Mouse (Mus musculus): ENCODE measurements around the gene Sspn. TPM values are rescaled to one million over a fixed set of nuclear protein-coding genes. Genes with fewer than 3 reads are reported as not detected.

The Sspn gene
- polyA plus RNA-seq, 1 experiment = 16.8 TPM

DNA sequence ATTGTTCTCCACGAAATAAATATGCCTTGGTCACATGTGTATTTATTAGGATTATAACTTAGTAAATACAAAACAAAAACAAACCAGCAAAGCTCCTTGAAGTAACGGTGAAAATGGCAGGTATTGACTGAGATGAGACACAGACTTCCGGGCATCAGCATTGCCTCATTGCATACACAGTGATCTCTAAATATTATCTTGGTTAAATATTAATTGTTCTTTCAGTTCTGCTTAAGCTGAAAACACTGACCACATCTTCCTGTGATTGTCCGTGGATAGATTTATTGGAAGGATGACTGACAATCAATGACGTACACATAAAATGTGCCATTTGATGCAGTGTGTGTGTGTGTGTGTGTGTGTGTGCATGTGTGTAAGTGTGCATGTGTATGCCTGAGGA, 13.2 kb upstream of the Sspn start:
- Histone ChIP-seq H3K27me3 (ENCODE audit: control insufficient read depth, insufficient read depth, insufficient read length) (no peaks in the 10 kb centered on the region), H3K36me3 (ENCODE audit: control insufficient read depth, insufficient read depth) (no peaks in the 10 kb centered on the region), H3K4me3 (no peak overlapping the region), H3ac (ENCODE audit: control insufficient read depth, insufficient read length) (no peak overlapping the region), H3K79me2 (ENCODE audit: control insufficient read depth, insufficient read depth) (no peaks in the 10 kb centered on the region), H3K4me2 (ENCODE audit: low read depth) (no peak overlapping the region)
- no peak for TF ChIP-seq MYOD1 (IDR thresholded peaks at IDR 0.05; ENCODE audit: control insufficient read depth in 1 of 3, insufficient read length in 2 of 3, low read depth in 2 of 3)
- no peak for TF ChIP-seq REST (IDR thresholded peaks at IDR 0.05; ENCODE audit: insufficient read depth, insufficient read length)
- no peak for TF ChIP-seq SRF (IDR thresholded peaks at IDR 0.05; ENCODE audit: control insufficient read depth, insufficient read length, low read depth)
- TF ChIP-seq TCF3 (IDR thresholded peaks at IDR 0.05; ENCODE audit: insufficient read length, low read depth) = no peak
- no peak for TF ChIP-seq USF1 (IDR thresholded peaks at IDR 0.05; ENCODE audit: low read depth)
- no peak for TF ChIP-seq TCF12 (IDR thresholded peaks at IDR 0.05; ENCODE audit: insufficient read depth, poor library complexity, severe bottlenecking)
- no peak for TF ChIP-seq MAX (IDR thresholded peaks at IDR 0.05; ENCODE audit: low read depth)
- TF ChIP-seq POLR2A (IDR thresholded peaks at IDR 0.05; ENCODE audit: insufficient read length, low read depth) = no peak
- no peak for TF ChIP-seq MYOG (IDR thresholded peaks at IDR 0.05; ENCODE audit: control insufficient read depth in 1 of 3, insufficient read depth in 1 of 3, insufficient read length in 2 of 3, low read depth in 2 of 3)
- no peak for TF ChIP-seq E2F4 (IDR thresholded peaks at IDR 0.05; ENCODE audit: insufficient read depth)
- no peak for TF ChIP-seq POLR2AphosphoS2 (IDR thresholded peaks at IDR 0.05; ENCODE audit: insufficient read length, low read depth)
- no peak for TF ChIP-seq CEBPB (IDR thresholded peaks at IDR 0.05; ENCODE audit: insufficient read depth, poor library complexity, severe bottlenecking)

- Histone ChIP-seq H3K4me2 (ENCODE audit: low read depth) (no peak overlapping the region), H3K36me3 (ENCODE audit: control insufficient read depth, insufficient read depth) (no peaks in the 10 kb centered on the region), H3K79me2 (ENCODE audit: control insufficient read depth, insufficient read depth) (no peaks in the 10 kb centered on the region), H3K4me3 (no peak overlapping the region), H3K27me3 (ENCODE audit: control insufficient read depth, insufficient read depth, insufficient read length) (no peaks in the 10 kb centered on the region), H3ac (ENCODE audit: control insufficient read depth, insufficient read length) (no peak overlapping the region)
- TF ChIP-seq TCF3 (IDR thresholded peaks at IDR 0.05; ENCODE audit: insufficient read length, low read depth) (no peak), POLR2AphosphoS2 (IDR thresholded peaks at IDR 0.05; ENCODE audit: insufficient read length, low read depth) (no peak), CEBPB (IDR thresholded peaks at IDR 0.05; ENCODE audit: insufficient read depth, poor library complexity, severe bottlenecking) (no peak), MAX (IDR thresholded peaks at IDR 0.05; ENCODE audit: low read depth) (no peak), MYOG (IDR thresholded peaks at IDR 0.05; ENCODE audit: control insufficient read depth in 1 of 3, insufficient read depth in 1 of 3, insufficient read length in 2 of 3, low read depth in 2 of 3) (no peak), SRF (IDR thresholded peaks at IDR 0.05; ENCODE audit: control insufficient read depth, insufficient read length, low read depth) (no peak), USF1 (IDR thresholded peaks at IDR 0.05; ENCODE audit: low read depth) (no peak), E2F4 (IDR thresholded peaks at IDR 0.05; ENCODE audit: insufficient read depth) (no peak), REST (IDR thresholded peaks at IDR 0.05; ENCODE audit: insufficient read depth, insufficient read length) (no peak), MYOD1 (IDR thresholded peaks at IDR 0.05; ENCODE audit: control insufficient read depth in 1 of 3, insufficient read length in 2 of 3, low read depth in 2 of 3) (no peak), TCF12 (IDR thresholded peaks at IDR 0.05; ENCODE audit: insufficient read depth, poor library complexity, severe bottlenecking) (no peak)
Observed at GRCm38 (mm10) chr6:145923594-145923993, 7.8 kb upstream of the Sspn start.

DNA sequence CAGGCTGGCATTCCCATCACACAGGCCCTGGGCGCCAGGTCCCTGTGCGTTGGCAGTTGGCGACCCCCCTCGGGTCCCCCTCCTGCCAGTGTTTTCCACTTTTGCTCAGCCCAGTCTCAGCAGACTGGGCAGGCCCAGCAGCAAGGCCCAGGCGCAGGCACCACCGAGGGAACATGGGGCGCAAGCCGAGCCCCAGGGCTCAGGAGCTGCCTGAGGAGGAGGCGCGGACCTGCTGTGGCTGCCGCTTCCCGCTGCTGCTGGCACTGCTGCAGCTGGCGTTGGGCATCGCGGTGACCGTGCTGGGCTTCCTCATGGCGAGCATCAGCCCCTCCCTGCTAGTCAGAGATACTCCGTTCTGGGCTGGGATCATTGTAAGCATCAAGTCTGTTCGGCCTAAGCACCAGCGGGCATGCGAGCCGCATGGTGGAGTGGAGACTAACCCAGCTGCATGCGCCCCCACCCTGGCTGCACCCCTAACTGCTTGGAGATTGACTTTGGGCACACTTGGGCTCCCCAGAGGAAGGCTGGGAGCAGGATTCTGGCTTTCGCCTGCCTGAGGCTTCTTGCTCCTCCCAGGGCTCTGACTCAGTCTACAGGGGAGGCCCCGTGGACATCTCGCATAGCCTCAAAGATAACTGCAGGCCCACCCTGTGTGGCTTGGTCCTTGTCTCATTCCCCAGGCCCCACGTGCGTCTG, 2.7 kb downstream of the Sspn start:
- Histone ChIP-seq H3K4me3 (peak overlapping the region; percentile 34), H3K36me3 (ENCODE audit: control insufficient read depth, insufficient read depth) (no peaks in the 10 kb centered on the region), H3ac (ENCODE audit: control insufficient read depth, insufficient read length) (peak overlapping the region; percentile 21), H3K4me2 (ENCODE audit: low read depth) (peak overlapping the region; percentile 82), H3K27me3 (ENCODE audit: control insufficient read depth, insufficient read depth, insufficient read length) (no peaks in the 10 kb centered on the region), H3K79me2 (ENCODE audit: control insufficient read depth, insufficient read depth) (no peaks in the 10 kb centered on the region)
- peak; percentile 88 for TF ChIP-seq POLR2AphosphoS2 (IDR thresholded peaks at IDR 0.05; ENCODE audit: insufficient read length, low read depth)
- TF ChIP-seq MYOG (IDR thresholded peaks at IDR 0.05; ENCODE audit: control insufficient read depth in 1 of 3, insufficient read depth in 1 of 3, insufficient read length in 2 of 3, low read depth in 2 of 3) = peak in 2 of 3 experiments; percentile 79 to 83
- no peak for TF ChIP-seq REST (IDR thresholded peaks at IDR 0.05; ENCODE audit: insufficient read depth, insufficient read length)
- peak in 2 of 3 experiments; percentile 78 to 85 for TF ChIP-seq MYOD1 (IDR thresholded peaks at IDR 0.05; ENCODE audit: control insufficient read depth in 1 of 3, insufficient read length in 2 of 3, low read depth in 2 of 3)
- no peak for TF ChIP-seq TCF12 (IDR thresholded peaks at IDR 0.05; ENCODE audit: insufficient read depth, poor library complexity, severe bottlenecking)
- peak; percentile 28 for TF ChIP-seq TCF3 (IDR thresholded peaks at IDR 0.05; ENCODE audit: insufficient read length, low read depth)
- peak; percentile 94 for TF ChIP-seq POLR2A (IDR thresholded peaks at IDR 0.05; ENCODE audit: insufficient read length, low read depth)
- no peak for TF ChIP-seq SRF (IDR thresholded peaks at IDR 0.05; ENCODE audit: control insufficient read depth, insufficient read length, low read depth)

DNA sequence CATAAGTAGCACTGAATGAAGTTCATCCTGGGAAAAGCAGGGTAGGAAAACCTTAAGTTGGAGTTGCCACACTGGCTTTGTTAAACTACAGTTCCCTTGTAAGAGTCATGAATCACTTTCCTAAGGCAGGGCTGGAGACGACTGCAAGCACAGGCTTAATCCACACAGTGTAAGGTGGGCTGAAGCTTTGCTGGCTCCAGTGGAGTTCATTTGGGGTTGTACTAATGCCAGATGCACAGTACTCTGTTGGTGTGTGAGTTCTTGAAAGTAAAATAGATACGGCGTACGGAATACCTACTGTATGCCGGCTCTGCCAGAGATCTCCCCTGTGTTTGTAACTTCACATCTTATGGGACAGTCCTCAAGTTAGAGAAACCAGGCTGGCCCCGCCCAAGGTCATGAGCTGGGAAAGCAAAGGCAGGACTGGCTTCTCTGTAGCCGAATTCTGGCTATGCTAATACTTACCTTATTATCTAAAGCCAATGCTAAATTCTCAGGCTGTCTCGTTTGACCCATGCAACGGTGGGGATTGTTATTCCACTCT, 3.3 kb downstream of the Sspn start:
- no peaks in the 10 kb centered on the region for H3K79me2 ChIP-seq (ENCODE audit: control insufficient read depth, insufficient read depth)
- peak overlapping the region; percentile 21 for H3ac ChIP-seq (ENCODE audit: control insufficient read depth, insufficient read length)
- no peaks in the 10 kb centered on the region for H3K27me3 ChIP-seq (ENCODE audit: control insufficient read depth, insufficient read depth, insufficient read length)
- peak overlapping the region; percentile 82 for H3K4me2 ChIP-seq (ENCODE audit: low read depth)
- no peak for TF ChIP-seq TCF12 (IDR thresholded peaks at IDR 0.05; ENCODE audit: insufficient read depth, poor library complexity, severe bottlenecking)
- H3K4me3 ChIP-seq = peak overlapping the region; percentile 34
- H3K36me3 ChIP-seq (ENCODE audit: control insufficient read depth, insufficient read depth) = no peaks in the 10 kb centered on the region

GRCm38 (mm10) chr6:145935912-145936311, 4.5 kb downstream of the Sspn start:
- Histone ChIP-seq H3ac (ENCODE audit: control insufficient read depth, insufficient read length) (no peak overlapping the region), H3K36me3 (ENCODE audit: control insufficient read depth, insufficient read depth) (no peaks in the 10 kb centered on the region), H3K79me2 (ENCODE audit: control insufficient read depth, insufficient read depth) (no peaks in the 10 kb centered on the region), H3K27me3 (ENCODE audit: control insufficient read depth, insufficient read depth, insufficient read length) (no peaks in the 10 kb centered on the region), H3K4me2 (ENCODE audit: low read depth) (peak overlapping the region; percentile 82), H3K4me3 (no peak overlapping the region)
- TF ChIP-seq SRF (IDR thresholded peaks at IDR 0.05; ENCODE audit: control insufficient read depth, insufficient read length, low read depth) (no peak), E2F4 (IDR thresholded peaks at IDR 0.05; ENCODE audit: insufficient read depth) (no peak), MYOD1 (IDR thresholded peaks at IDR 0.05; ENCODE audit: control insufficient read depth in 1 of 3, insufficient read length in 2 of 3, low read depth in 2 of 3) (peak; percentile 7 to 88 (median 72)), TCF3 (IDR thresholded peaks at IDR 0.05; ENCODE audit: insufficient read length, low read depth) (peak; percentile 27), MYOG (IDR thresholded peaks at IDR 0.05; ENCODE audit: control insufficient read depth in 1 of 3, insufficient read depth in 1 of 3, insufficient read length in 2 of 3, low read depth in 2 of 3) (peak in 1 of 3 experiments; percentile 82), TCF12 (IDR thresholded peaks at IDR 0.05; ENCODE audit: insufficient read depth, poor library complexity, severe bottlenecking) (peak; percentile 17), POLR2A (IDR thresholded peaks at IDR 0.05; ENCODE audit: insufficient read length, low read depth) (no peak), USF1 (IDR thresholded peaks at IDR 0.05; ENCODE audit: low read depth) (no peak), REST (IDR thresholded peaks at IDR 0.05; ENCODE audit: insufficient read depth, insufficient read length) (no peak), MAX (IDR thresholded peaks at IDR 0.05; ENCODE audit: low read depth) (no peak)

Data from myocyte (in vitro differentiated cells).